Mouse (Mus musculus): ENCODE measurements around the gene Primpol. TPM values are rescaled to one million over a fixed set of nuclear protein-coding genes. Genes with fewer than 3 reads are reported as not detected.
"Not testable (repeated sequence)": the region's sequence is repeated elsewhere in the genome, so short reads cannot be mapped to it uniquely, and the experiment has no call there.

The Primpol gene
- polyA plus RNA-seq, 1 experiment from 2014 or later, result 9.6 TPM

GRCm38 (mm10) chr8:46588663-46589062 is 28.3 kb downstream of the Primpol start:
- Histone ChIP-seq H3K4me1 (replicated peaks; ENCODE audit: insufficient read depth, low read length) (no peaks in the 10 kb centered on the region), H3K4me3 (replicated peaks; ENCODE audit: low read depth, low read length) (no peak overlapping the region), H3K9ac (ENCODE audit: low read depth, low read length) (no peak overlapping the region), H3K4me2 (ENCODE audit: low read length) (no peak overlapping the region), H3K36me3 (ENCODE audit: insufficient read depth, low read length) (no peaks in the 10 kb centered on the region), H3K27me3 (ENCODE audit: insufficient read depth, low read length) (no peaks in the 10 kb centered on the region), H3K9me3 (replicated peaks; ENCODE audit: low read length) (no peaks in the 10 kb centered on the region), H3K27ac (no peak overlapping the region)
- DNase-seq (ENCODE audit: low spot score) (no peak), ATAC-seq (replicated peaks; ENCODE audit: low FRiP score, low read depth) (no peak)
- WGBS, result 100% methylated on average over 2 of the region's 2 CpGs
- no peak for TF ChIP-seq CTCF (IDR thresholded peaks at IDR 0.05; ENCODE audit: low read depth)

- H3K4me3 ChIP-seq (replicated peaks; ENCODE audit: low read depth, low read length), result no peak overlapping the region
- H3K27ac ChIP-seq, result no peak overlapping the region
- no peaks in the 10 kb centered on the region for H3K9me3 ChIP-seq (replicated peaks; ENCODE audit: low read length)
- no peak overlapping the region for H3K9ac ChIP-seq (ENCODE audit: low read depth, low read length)
- WGBS, result 90% methylated on average over 5 of the region's 5 CpGs
- no peaks in the 10 kb centered on the region for H3K27me3 ChIP-seq (ENCODE audit: insufficient read depth, low read length)
- no peak overlapping the region for H3K4me2 ChIP-seq (ENCODE audit: low read length)
- DNase-seq (ENCODE audit: low spot score) (no peak), ATAC-seq (replicated peaks; ENCODE audit: low FRiP score, low read depth) (no peak)
- no peaks in the 10 kb centered on the region for H3K36me3 ChIP-seq (ENCODE audit: insufficient read depth, low read length)
- TF ChIP-seq CTCF (IDR thresholded peaks at IDR 0.05; ENCODE audit: low read depth), result no peak
- H3K4me1 ChIP-seq (replicated peaks; ENCODE audit: insufficient read depth, low read length), result no peaks in the 10 kb centered on the region
These were observed 29.1 kb downstream of the Primpol start for GRCm38 (mm10) chr8:46587911-46588310.

GRCm38 (mm10) chr8:46585576-46585975 is 31.4 kb downstream of the Primpol start:
- no peak overlapping the region for H3K27ac ChIP-seq
- H3K9ac ChIP-seq (ENCODE audit: low read depth, low read length), result no peak overlapping the region
- ATAC-seq (replicated peaks; ENCODE audit: low FRiP score, low read depth) (no peak), DNase-seq (ENCODE audit: low spot score) (no peak)
- H3K36me3 ChIP-seq (ENCODE audit: insufficient read depth, low read length), result peaks cover 7% of the 10 kb centered on the region; the same call in 1 of the 2 replicates
- no peak overlapping the region for H3K4me3 ChIP-seq (replicated peaks; ENCODE audit: low read depth, low read length)
- no peaks in the 10 kb centered on the region for H3K9me3 ChIP-seq (replicated peaks; ENCODE audit: low read length)
- TF ChIP-seq CTCF (IDR thresholded peaks at IDR 0.05; ENCODE audit: low read depth), result no peak
- no peaks in the 10 kb centered on the region for H3K27me3 ChIP-seq (ENCODE audit: insufficient read depth, low read length)
- H3K4me1 ChIP-seq (replicated peaks; ENCODE audit: insufficient read depth, low read length), result no peaks in the 10 kb centered on the region
- WGBS, result 67% methylated on average over 3 of the region's 3 CpGs
- H3K4me2 ChIP-seq (ENCODE audit: low read length), result no peak overlapping the region

GRCm38 (mm10) chr8:46584328-46584727 is 32.7 kb downstream of the Primpol start:
- WGBS, result 41% methylated on average over 4 of the region's 4 CpGs
- H3K9ac ChIP-seq (ENCODE audit: low read depth, low read length); H3K4me1 ChIP-seq (replicated peaks; ENCODE audit: insufficient read depth, low read length); H3K27me3 ChIP-seq (ENCODE audit: insufficient read depth, low read length); H3K9me3 ChIP-seq (replicated peaks; ENCODE audit: low read length); H3K4me2 ChIP-seq (ENCODE audit: low read length); H3K27ac ChIP-seq; ATAC-seq (replicated peaks; ENCODE audit: low FRiP score, low read depth); DNase-seq (ENCODE audit: low spot score); H3K4me3 ChIP-seq (replicated peaks; ENCODE audit: low read depth, low read length); H3K36me3 ChIP-seq (ENCODE audit: insufficient read depth, low read length): not testable (repeated sequence)

DNA sequence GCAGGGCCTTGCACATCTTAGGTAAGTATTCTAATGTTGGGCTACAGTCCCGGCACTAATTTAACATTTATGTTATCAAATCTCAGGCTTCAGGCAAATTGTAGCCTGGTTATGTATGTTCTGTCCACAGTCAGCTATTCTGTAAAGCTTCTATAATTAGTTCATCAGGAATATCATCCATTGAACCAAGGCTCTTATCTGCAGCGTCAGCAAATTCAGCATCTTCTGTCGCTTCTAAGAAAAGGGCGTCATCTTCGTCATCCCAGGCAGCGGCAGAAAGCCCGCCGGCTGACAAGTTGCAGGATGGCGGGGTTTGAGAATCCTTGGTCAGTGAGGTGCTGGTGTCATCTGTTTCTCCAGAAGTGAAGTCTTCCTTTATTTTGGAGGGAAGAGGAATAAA is 38.2 kb downstream of the Primpol start:
- no peak for TF ChIP-seq CTCF (IDR thresholded peaks at IDR 0.05; ENCODE audit: low read depth)
- H3K4me3 ChIP-seq (replicated peaks; ENCODE audit: low read depth, low read length), result no peak overlapping the region
- no peak for DNase-seq (ENCODE audit: low spot score)
- no peak overlapping the region for H3K4me2 ChIP-seq (ENCODE audit: low read length)
- H3K27ac ChIP-seq, result no peak overlapping the region
- no peaks in the 10 kb centered on the region for H3K4me1 ChIP-seq (replicated peaks; ENCODE audit: insufficient read depth, low read length)
- no peak for ATAC-seq (replicated peaks; ENCODE audit: low FRiP score, low read depth)
- no peaks in the 10 kb centered on the region for H3K9me3 ChIP-seq (replicated peaks; ENCODE audit: low read length)
- H3K36me3 ChIP-seq (ENCODE audit: insufficient read depth, low read length), result peaks cover 30% of the 10 kb centered on the region
- WGBS, result 96% methylated on average over 9 of the region's 9 CpGs
- H3K27me3 ChIP-seq (ENCODE audit: insufficient read depth, low read length), result no peaks in the 10 kb centered on the region
- H3K9ac ChIP-seq (ENCODE audit: low read depth, low read length), result no peak overlapping the region

GRCm38 (mm10) chr8:46573964-46574363 is 43.0 kb downstream of the Primpol start:
- Histone ChIP-seq H3K9ac (ENCODE audit: low read depth, low read length) (no peak overlapping the region), H3K36me3 (ENCODE audit: insufficient read depth, low read length) (peaks cover 20% of the 10 kb centered on the region), H3K4me3 (replicated peaks; ENCODE audit: low read depth, low read length) (no peak overlapping the region), H3K27ac (no peak overlapping the region), H3K27me3 (ENCODE audit: insufficient read depth, low read length) (no peaks in the 10 kb centered on the region), H3K9me3 (replicated peaks; ENCODE audit: low read length) (no peaks in the 10 kb centered on the region), H3K4me1 (replicated peaks; ENCODE audit: insufficient read depth, low read length) (no peaks in the 10 kb centered on the region), H3K4me2 (ENCODE audit: low read length) (no peak overlapping the region)
- WGBS, result 85% methylated on average over 2 of the region's 2 CpGs
- no peak for TF ChIP-seq CTCF (IDR thresholded peaks at IDR 0.05; ENCODE audit: low read depth)
- DNase-seq (ENCODE audit: low spot score) (no peak), ATAC-seq (replicated peaks; ENCODE audit: low FRiP score, low read depth) (no peak)

- TF ChIP-seq CTCF (IDR thresholded peaks at IDR 0.05; ENCODE audit: low read depth), result no peak
- WGBS, result 89% methylated on average over 2 of the region's 2 CpGs
- Histone ChIP-seq H3K27me3 (ENCODE audit: insufficient read depth, low read length) (no peaks in the 10 kb centered on the region), H3K4me3 (replicated peaks; ENCODE audit: low read depth, low read length) (no peak overlapping the region), H3K9me3 (replicated peaks; ENCODE audit: low read length) (no peaks in the 10 kb centered on the region), H3K36me3 (ENCODE audit: insufficient read depth, low read length) (peaks cover 19% of the 10 kb centered on the region), H3K4me2 (ENCODE audit: low read length) (no peak overlapping the region), H3K4me1 (replicated peaks; ENCODE audit: insufficient read depth, low read length) (no peaks in the 10 kb centered on the region), H3K27ac (no peak overlapping the region), H3K9ac (ENCODE audit: low read depth, low read length) (no peak overlapping the region)
- no peak for ATAC-seq (replicated peaks; ENCODE audit: low FRiP score, low read depth)
- no peak for DNase-seq (ENCODE audit: low spot score)
These were observed 43.6 kb downstream of the Primpol start for GRCm38 (mm10) chr8:46573446-46573845.

Measured in kidney, postnatal 0 days (tissue).